Mouse (Mus musculus) midbrain, embryonic 15.5 days (tissue): ENCODE measurements at regions not wholly inside any gene's neighbourhood (a gene's known extent, or its start where the extent isn't known, plus 50 kb on each side); places are given as distances from the start of the nearest gene placed in this dataset.

Experiments
- ATAC-seq: fragments of 200-750 bp; cut with Nextera tagmentation; replicated peaks from 2 replicates; pipeline ENCODE4 v1.8.0; 2017; ENCODE audit warnings: moderate TSS enrichment
- H3K27ac ChIP-seq: fragments of 300-500 bp; sonication (generic); 2 replicates; pipeline ENCODE4 v1.5.1; 2015; ENCODE audit warnings: mild to moderate bottlenecking, inconsistent platforms
- H3K27me3 ChIP-seq: fragments of 300-500 bp; sonication (generic); replicated peaks from 2 replicates; pipeline ENCODE4 v1.6.1; 2015; ENCODE audit warnings: inconsistent platforms
- H3K36me3 ChIP-seq: fragments of 300-500 bp; sonication (generic); replicated peaks from 2 replicates; pipeline ENCODE4 v1.6.1; 2015; ENCODE audit warnings: inconsistent platforms
- H3K4me1 ChIP-seq: fragments of 300-500 bp; sonication (generic); 2 replicates; pipeline ENCODE4 v1.6.1; 2015; ENCODE audit warnings: inconsistent platforms
- H3K4me2 ChIP-seq: fragments of 300-500 bp; sonication (generic); 2 replicates; pipeline ENCODE4 v1.6.1; 2015; ENCODE audit warnings: inconsistent platforms, mild to moderate bottlenecking, moderate library complexity
- H3K4me3 ChIP-seq: fragments of 300-500 bp; sonication (generic); 2 replicates; pipeline ENCODE4 v1.5.1; 2015; ENCODE audit warnings: mild to moderate bottlenecking, inconsistent platforms
- H3K9ac ChIP-seq: fragments of 300-500 bp; sonication (generic); 2 replicates; pipeline ENCODE4 v1.6.1; 2015; ENCODE audit warnings: mild to moderate bottlenecking, inconsistent platforms
- H3K9me3 ChIP-seq: fragments of 300-500 bp; sonication (generic); 2 replicates; pipeline ENCODE4 v1.6.1; 2016; ENCODE audit warnings: inconsistent platforms
- WGBS: fragments of 180-500 bp; shearing (Covaris S2); methylation state at CpG from one replicate; pipeline ENCODE4 v1.1.7; 2015; ENCODE audit warnings: mixed read lengths; 5-methylcytosine and 5-hydroxymethylcytosine counted together

GRCm38 (mm10) chr15:10898309-10898708 is 53.8 kb upstream of the C1qtnf3 start:
- Histone ChIP-seq H3K4me1 (no peaks in the 10 kb centered on the region), H3K36me3 (no peaks in the 10 kb centered on the region), H3K27me3 (no peaks in the 10 kb centered on the region), H3K9ac (no peak overlapping the region), H3K9me3 (no peaks in the 10 kb centered on the region), H3K4me2 (no peak overlapping the region), H3K27ac (no peak overlapping the region), H3K4me3 (no peak overlapping the region)
- no peak for ATAC-seq
- WGBS: 90% methylated on average over 5 of the region's 5 CpGs

- no peaks in the 10 kb centered on the region for H3K9me3 ChIP-seq
- H3K4me1 ChIP-seq: no peaks in the 10 kb centered on the region
- no peak overlapping the region for H3K4me3 ChIP-seq
- no peak for ATAC-seq
- H3K27me3 ChIP-seq: no peaks in the 10 kb centered on the region
- no peak overlapping the region for H3K9ac ChIP-seq
- no peak overlapping the region for H3K27ac ChIP-seq
- no peaks in the 10 kb centered on the region for H3K36me3 ChIP-seq
- no peak overlapping the region for H3K4me2 ChIP-seq
- 77% methylated on average over 4 of the region's 4 CpGs for WGBS
These were observed 53.2 kb upstream of the C1qtnf3 start for GRCm38 (mm10) chr15:10898715-10899486.

GRCm38 (mm10) chr15:10899904-10900303 is 52.2 kb upstream of the C1qtnf3 start:
- Histone ChIP-seq H3K4me3 (no peak overlapping the region), H3K27me3 (no peaks in the 10 kb centered on the region), H3K4me1 (no peaks in the 10 kb centered on the region), H3K27ac (no peak overlapping the region), H3K36me3 (no peaks in the 10 kb centered on the region), H3K9ac (no peak overlapping the region), H3K4me2 (no peak overlapping the region), H3K9me3 (no peaks in the 10 kb centered on the region)
- WGBS: 94% methylated on average over 7 of the region's 7 CpGs
- ATAC-seq: no peak

- WGBS: 42% methylated on average over 3 of the region's 3 CpGs
- Histone ChIP-seq H3K9ac (no peak overlapping the region), H3K9me3 (no peaks in the 10 kb centered on the region), H3K27ac (no peak overlapping the region), H3K27me3 (no peaks in the 10 kb centered on the region), H3K4me2 (no peak overlapping the region), H3K4me1 (no peaks in the 10 kb centered on the region), H3K36me3 (no peaks in the 10 kb centered on the region), H3K4me3 (no peak overlapping the region)
- ATAC-seq: no peak
These were observed 51.1 kb upstream of the C1qtnf3 start for GRCm38 (mm10) chr15:10901075-10901474.

GRCm38 (mm10) chr15:10901745-10902262 is 50.3 kb upstream of the C1qtnf3 start:
- no peak overlapping the region for H3K4me2 ChIP-seq
- H3K9me3 ChIP-seq: no peaks in the 10 kb centered on the region
- H3K4me1 ChIP-seq: no peaks in the 10 kb centered on the region
- H3K27me3 ChIP-seq: no peaks in the 10 kb centered on the region
- no peak overlapping the region for H3K4me3 ChIP-seq
- H3K36me3 ChIP-seq: no peaks in the 10 kb centered on the region
- no peak overlapping the region for H3K27ac ChIP-seq
- 67% methylated on average over 1 of the region's 1 CpGs for WGBS
- no peak overlapping the region for H3K9ac ChIP-seq
- no peak for ATAC-seq
